Mouse (Mus musculus) adrenal gland (tissue): Measurements from ENCODE around the gene Aqp1.

Experiments used
- intact Hi-C: fragments of 180-260 bp; cut with DNase I; formaldehyde crosslinking; loops from one replicate; pipeline ENCODE4 v1.15.1; 2025

Gene Aqp1

DNA sequence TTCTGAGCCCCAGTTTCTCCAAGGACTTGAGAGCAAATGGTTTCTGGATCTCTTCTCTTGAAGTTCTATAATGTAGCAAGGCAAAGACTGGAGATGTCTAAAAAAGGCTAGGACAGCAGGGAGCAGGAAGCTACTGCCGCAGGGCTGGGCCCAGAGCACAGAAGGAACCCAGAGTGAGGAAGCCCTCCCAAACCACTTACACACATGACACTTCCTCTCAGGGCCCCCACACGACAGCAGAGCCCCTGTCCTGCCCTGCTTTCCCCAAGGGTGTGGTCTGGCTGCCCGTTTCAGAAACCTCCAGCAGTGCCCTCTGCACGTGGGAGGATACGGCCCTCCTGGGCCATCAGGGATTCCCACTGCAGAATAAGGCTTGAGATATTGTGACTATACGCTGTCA is 4.9 kb upstream of the Aqp1 start:
- intact Hi-C loops: no loop called here

DNA sequence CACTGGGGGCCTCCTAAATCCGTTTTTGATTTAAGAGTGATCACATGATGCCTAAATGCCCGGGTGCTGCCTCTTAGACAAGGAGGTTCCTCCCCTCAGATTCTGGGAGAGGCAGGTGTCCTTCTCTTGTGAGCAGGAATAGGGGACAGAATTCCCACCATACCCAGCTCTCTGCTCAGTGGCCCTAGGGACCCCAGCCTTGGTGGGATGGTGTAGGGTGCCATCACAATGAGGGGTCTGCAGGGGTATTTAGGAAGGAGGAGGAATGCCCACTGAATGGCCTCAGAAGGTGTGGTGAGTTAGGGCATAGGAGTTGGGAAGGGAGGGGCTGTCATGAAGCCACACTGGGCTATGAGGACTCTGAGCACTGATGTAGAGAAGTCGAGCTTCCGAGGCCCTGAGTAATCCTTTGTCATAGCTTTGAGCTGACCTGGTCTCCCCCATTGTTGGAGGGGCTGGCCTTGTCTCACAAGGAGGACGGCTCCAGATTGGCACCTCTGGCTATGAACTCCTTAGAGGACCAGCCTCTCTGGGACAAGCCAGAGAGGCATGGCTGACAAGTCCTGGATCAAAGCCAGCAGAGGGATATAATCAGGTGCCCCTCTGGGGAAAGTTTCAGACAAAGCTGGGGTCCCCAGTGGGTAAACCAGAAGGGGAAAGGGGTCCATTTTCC is 4.0 kb upstream of the Aqp1 start:
- intact Hi-C loops: no loop called here

DNA sequence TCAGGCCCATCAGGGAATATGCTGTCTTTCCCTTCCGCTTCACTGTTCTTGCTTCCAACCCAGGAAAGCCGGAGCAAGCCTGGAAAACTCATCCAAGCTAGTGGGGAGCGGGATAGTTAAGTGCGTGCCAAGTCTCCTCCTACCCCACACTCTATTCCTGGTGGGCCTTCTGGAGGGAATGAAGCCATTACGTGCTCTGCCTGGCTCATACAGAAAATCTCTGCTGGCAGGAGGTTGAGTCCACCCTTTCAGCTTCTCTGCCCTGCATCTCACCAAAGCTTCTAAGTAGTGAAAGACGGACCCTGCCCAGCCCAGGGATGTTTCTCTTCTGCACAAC is 3.5 kb upstream of the Aqp1 start:
- intact Hi-C loops: no loop called here

DNA sequence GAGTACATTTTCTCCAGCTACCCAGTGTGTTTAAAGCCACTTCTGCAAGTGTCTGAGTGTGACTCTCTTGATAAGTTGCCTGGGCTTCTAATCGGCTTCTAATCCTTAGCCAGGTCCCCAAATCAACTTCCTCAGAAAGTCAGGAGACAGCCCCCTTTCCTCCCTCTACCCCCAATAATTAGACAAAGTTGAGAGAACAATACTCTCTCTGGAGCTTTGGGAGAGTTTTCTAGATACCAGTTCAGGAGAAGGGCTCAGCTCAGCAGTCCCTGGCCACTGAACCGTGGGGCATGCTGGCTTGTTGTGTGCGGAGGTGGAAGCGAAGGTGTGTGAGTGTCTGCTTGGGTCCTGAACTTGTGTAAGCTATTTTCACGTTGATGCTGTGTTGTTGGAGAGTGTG is 1.0 kb downstream of the Aqp1 start:
- intact Hi-C loops: no loop called here

DNA sequence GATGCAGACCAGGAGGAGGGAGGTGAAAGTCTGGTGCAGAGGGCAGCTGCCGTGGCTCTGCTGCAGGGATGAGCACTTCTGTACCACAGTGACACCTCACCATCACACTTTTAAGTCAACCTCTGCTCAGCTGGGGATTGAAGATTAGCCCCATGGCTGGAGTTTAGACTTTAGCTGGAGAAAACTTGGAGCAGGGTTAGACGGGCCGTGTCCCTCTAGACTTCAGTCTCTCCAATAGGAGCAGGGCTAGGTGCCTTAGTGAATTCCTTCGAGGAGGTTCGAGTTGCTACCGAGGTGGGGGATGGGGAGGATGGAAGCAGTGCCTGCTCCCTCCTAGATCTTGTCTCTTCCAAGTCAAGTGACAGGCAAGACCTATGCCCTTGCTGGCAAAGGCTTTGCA is 1.8 kb downstream of the Aqp1 start:
- intact Hi-C loops: no loop called here

DNA sequence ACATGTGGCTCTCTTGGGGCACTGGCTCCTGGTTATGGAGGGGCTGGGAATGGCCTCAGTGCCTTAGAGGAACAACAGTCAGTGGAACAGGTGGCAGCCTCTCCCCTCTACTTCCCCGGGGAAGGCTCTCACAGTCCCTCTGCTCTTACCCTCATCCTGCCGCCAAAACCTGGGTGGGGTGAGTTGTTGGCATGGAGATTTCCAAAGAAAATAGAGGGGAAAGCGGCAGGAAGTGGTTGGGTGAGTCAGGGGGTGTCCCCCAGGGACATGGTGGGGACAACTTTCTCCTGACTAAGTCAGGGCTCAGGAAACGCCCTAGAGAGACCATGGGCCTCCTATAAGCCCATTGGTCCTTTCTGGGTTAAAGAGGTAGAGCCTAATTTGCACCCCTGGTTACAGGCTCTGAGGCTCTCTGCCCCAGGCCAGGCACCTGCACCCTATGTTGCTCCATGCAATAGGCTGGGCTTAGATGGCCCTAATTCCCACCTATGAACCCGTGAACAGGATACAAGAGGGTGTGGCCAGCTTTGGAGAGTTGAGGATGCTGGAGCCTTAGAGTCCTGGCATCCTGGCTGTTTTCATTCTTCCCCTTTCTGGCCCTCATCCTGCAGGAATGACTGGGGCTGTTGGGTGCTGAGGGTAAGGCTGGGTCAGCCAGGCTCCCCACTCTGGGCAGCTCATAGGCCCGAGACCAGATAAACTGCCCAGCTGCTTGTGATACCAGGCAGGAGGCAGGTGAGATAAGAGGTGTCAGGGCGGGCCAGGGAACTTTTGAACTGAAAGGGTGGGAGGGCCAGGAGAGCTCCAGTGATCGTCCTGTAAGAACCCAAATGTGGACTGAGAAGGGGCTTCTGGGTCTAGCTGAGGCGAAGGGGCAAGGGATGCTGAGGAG is 2.9 kb downstream of the Aqp1 start:
- intact Hi-C loops: no loop called here

DNA sequence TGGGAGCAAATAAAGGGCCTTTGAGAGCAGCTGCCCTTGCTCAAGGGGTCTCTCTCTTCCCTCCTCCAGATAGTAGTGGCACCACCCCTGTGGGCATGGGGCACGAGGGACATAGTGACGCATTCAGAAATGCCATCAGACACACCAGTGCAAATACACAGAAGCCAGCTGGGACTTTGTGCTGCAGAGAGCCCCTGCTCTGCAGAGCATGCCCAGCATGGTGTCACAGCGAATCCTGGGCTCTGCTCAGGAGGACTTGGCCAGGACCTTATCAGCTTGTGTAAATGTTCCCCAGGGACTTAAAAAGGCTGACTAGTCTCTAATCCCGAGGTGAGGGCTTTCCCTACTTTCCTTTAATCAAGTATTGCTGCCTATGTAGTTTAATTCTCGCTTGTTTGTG is 5.5 kb downstream of the Aqp1 start:
- intact Hi-C loops: no loop called here

DNA sequence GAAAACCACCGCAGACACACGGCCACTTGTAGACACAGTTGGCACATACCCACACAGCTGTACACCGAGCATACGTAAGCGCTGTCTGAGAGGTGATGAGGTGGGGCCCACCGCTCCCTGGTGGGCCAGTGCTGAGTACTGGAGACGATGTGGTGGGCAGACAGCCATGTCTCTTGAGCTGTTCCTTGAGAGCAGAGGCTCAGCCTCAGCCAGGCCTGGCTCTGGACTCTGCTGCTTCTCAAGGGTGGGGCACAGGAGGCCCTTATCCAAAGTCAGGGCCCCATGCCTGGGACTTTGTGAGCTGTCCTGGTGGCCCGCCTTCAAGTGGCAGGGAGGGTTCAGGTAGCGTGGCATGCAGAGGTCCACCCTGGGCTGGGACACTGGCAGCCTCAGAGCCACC is 6.1 kb downstream of the Aqp1 start:
- intact Hi-C loops: no loop called here

DNA sequence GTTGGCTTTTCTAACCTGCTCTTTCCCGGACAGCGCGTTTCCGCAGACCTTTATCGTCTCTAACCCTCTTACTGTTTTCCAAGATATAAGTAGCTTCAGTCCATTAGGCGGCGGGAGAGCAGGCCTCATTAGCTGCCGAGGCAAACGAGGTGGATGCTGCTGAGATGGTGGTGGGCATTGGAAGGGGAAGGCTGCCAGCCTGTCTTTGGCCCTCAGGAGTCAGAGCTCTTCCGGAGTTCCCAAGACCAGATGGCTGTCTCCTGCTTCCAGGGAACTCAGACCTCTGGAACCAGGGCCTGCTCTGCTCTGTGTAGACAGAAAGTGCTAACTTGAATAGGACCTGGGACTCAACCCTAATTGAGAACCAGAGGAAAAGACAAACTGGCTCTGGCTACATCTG is 7.2 kb downstream of the Aqp1 start:
- intact Hi-C loops: no loop called here

DNA sequence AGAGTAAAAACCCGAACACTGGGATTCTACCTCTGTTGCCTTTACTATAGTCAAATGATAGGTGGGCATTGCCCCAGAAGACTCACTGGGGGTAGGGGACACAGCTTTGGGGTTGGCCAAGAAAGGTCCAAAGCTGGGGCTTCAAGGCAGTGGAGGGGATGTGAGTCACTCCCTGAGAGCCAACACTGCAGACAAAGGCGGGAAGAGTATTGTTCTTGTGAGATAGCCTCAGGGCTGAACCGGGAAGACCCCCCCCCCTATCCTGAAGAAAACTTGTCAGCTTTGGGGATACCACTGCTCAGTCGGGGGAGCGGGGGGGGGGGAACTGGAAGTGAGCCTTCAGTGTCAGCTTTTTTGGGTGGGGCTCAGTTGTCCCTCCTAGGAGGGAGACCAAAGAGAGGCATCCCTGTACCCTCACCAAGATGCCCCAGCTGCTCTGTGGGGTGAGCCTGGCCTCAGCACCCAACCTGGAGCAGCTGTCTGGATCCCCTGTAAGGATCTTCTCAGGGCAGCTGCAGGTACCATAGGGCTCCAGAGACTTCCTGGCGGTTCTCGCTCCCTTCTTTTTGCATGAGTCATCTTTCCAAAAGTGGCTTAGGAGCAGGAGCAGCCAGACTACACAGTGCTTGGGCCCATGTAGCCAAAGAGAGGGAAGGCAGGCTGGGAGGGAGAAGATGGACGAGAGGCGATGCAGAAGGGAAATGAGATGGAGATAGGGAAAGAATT is 8.2 kb downstream of the Aqp1 start:
- intact Hi-C loops: no loop called here

DNA sequence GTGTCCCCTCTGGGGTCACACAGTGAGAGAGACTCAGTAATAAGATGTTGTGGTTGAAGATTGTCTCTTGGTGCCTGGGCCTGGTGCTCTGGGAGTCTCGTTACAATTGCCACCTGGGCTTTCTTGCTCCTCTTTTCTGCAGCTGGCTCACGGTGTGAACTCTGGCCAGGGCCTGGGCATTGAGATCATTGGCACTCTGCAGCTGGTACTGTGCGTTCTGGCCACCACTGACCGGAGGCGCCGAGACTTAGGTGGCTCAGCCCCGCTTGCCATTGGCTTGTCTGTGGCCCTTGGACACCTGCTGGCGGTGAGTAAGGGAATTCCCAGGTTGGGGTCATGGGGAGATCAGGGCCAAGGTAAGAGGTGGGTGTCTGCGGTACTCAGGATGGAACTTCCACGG is 9.0 kb downstream of the Aqp1 start:
- intact Hi-C loops: no loop called here

DNA sequence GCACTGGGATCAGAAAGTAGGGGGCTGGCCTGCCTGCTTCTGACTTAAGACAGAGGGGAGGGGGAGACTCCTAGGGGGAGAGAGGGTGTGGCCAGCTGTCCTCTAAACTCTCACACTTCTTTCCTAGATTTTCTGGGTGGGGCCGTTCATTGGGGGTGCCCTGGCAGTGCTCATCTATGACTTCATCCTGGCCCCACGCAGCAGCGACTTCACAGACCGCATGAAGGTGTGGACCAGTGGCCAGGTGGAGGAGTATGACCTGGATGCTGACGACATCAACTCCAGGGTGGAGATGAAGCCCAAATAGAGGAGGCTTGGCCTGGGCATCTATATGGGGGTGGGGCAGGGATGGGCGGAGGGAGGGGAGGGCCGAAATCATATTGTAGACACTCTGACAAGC is 10.3 kb downstream of the Aqp1 start:
- intact Hi-C loops: no loop called here

DNA sequence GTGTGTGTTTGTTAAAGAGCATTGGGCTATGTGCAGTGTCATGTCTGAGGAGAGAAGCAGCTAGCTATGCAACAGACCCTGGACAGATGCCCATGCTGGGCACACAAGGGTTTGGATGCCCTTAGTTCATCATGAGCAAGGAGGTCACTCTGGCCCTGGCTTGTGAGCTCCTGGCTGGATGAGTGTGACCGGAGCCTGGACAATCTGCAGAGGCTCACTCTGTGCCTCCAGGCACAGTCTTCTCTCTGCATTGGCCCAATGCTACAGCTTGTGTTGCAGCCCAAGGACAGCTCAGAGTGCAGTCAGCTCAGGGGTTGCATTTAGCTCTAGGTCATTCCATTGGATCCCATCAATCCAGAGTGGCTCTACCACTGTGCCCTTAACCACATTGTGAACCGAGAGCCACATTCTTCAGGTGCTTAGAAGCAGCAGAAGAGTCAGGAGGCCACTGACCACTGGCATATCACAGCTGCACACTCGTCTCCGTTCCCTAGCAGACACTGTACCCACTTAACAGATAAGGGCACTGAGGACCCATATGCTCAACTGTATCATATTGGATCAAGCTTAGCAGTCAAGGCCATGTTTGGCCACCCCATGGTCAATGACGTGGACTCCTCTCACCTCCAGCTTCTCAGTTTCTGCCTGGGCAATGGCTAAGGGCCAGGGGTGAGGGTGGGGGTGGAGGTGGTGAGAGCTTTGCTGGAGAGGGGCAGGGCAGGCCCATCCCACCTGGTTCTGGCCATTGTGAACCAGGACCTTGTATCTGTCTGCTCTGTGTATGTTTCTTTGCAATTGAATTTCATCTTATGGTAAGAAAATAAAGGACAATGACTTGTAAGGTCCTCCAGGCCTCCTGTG is 11.7 kb downstream of the Aqp1 start:
- intact Hi-C loops: no loop called here

DNA sequence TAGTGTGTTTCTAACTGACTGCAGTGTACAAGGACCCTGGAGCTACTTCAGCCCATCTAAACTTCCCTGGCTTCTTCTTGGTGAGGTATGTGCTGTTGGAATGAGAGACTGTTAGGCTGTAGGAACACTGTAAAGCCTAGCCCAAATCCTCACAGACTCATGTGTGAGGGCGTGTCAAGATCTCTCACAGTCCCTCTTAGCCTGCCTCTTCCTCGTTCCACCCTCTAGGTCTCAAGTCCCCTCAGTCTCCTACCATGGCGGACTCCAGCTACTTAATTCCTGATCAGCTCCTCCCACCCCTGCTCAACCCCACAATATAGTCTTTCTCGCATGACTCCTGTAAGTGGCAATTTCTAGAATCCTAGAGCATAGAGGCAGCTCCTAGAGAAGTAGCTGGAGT is 13.0 kb downstream of the Aqp1 start:
- intact Hi-C loops: no loop called here

DNA sequence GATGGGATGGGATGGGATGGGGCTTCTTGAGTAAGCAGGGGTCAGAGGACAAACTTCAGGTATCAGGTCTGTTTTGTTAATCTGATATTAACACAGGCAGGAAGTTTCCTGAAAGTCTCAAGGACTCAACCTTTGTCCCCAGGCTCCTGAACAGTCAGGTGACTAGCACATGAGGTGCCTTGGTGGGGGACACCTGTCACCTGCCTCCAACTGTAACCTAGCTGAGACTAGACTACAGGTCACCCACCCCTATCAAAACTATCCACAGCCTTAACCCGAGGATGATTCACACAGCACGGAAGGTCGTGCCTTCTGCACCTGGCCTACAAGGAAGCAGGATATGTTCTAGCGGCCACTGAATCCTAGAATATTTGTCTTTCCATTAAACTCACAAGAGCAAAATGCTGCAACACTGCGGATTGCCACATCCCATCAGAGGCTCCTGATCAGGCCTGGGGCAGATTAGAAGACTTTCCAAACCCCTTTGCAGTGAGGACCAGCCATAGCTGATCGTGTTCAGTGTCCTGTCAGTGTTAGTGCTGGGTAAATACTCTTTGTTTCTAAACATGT is 14.2 kb downstream of the Aqp1 start:
- intact Hi-C loops: no loop called here

DNA sequence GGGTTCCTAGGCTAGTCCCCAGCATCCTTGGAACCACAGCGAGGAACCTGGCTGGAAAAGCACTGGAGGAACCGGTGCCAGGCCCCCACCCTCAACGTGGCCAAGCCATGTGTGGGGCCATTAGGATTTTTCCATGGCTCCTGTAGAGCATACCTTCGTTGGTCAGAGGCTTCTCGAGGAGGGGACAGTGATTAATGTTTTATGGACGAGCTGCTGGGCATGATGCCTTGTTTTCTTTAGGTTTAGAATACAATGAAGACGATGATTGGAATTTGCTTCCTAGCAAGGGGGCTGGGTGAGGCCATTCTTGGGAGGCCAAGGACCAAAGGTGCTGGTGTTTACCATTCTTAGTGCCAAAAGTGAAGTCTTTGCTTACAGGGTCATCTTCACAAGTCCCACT is 15.5 kb downstream of the Aqp1 start:
- intact Hi-C loops: no loop called here

DNA sequence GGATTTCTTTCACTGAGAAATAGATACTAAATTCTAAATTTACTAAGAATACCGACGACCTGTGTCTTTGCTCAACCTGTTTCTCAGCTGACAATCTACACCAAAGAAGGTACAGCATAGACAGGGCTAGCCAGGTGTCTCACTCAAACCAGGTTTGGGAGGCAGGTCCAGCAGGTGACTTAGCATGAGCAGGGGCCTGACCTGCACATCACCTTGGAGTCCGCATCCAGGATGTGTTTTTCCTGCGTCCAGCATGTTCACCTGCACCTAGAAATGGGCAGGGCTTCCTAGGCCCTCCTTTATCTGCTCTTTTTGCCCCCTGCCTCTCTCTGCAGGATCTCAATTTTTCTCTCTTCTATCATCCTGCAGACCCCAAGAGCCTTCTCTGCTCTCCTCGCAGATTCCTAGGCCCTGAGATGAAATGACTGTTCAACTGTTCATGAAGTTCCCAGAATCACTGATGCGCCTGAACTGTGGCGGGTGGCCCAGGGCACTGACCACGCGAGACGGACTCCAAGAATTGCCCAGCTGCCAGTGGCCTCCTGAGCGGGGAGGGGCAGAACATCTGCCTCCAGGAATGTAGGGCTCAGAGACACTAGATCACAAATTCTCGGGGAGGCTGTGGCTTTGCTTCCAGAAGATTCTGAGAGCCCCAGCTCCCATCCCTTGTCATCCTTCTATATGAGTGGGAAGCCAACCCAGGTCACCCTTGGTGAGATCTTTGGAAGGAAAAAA is 17.6 kb downstream of the Aqp1 start:
- intact Hi-C loops: no loop called here

DNA sequence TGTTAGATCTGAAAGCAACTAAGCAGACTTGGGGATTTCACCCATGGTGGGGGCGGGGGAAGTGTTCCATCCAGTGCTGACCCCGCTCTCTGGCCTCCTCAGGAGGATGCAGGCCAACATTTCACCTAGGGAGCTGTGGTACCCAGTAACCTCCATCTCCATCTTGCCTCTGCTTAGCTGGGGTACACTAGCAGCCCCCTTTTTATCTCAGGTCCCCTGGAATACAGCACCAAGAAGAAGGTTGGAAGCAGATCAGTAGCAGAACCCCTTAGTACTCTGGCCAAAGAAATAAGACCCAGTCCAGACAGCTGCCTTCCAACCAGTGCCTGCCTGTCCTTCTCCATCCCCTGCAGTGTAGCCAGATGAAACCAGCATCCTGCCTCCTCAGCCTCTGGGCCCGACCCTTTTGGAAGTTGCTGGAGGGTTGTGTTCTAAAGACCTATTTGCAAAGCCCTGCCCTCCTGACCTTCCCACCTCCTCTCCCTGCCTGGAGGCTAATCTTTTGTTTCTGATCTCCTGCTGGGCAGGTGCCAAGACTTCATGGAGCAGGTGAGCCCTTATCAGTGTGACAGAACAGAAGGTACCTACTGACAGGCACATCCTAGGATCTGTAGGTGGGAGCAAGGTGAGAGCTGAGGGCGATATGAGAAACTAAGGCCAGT is 18.4 kb downstream of the Aqp1 start:
- intact Hi-C loops: no loop called here

DNA sequence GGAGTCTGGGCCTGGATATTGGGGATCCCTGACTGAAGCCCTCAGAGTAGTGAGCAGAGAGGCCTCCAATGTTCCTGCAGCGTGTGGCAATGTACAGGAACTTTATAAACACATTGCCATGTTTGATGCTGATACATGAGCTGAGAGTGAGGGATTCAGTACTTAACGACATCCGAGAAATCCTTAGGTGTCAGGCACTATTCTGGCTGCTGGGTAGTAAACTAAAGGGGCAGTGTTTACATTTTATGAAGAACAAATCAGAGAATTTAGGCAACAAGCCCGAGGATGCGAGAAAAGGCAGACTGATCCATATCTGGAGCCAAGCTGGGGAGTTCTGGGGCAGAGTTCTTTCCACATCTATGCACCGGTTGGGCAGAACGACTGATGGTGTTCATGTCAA is 19.3 kb downstream of the Aqp1 start:
- intact Hi-C loops: no loop called here
